Mouse (Mus musculus) embryonic facial prominence, embryonic 12.5 days (tissue): ENCODE measurements around the gene Myl6b. TPM values are rescaled to one million over a fixed set of nuclear protein-coding genes. Genes with fewer than 3 reads are reported as not detected.
A peak's percentile ranks its signal among the peaks of the same experiment; 100 is the strongest.
"Not testable (repeated sequence)": the region's sequence is repeated elsewhere in the genome, so short reads cannot be mapped to it uniquely, and the experiment has no call there.

Experiments
- ATAC-seq: fragments of 200-750 bp; cut with Nextera tagmentation; 2 replicates; pipeline ENCODE4 v1.8.0; 2017; ENCODE audit not compliant: insufficient number of reproducible peaks, insufficient read depth, low FRiP score, low TSS enrichment
- H3K27ac ChIP-seq: fragments of 300-500 bp; sonication (generic); 2 replicates; pipeline ENCODE4 v1.5.1; 2016; ENCODE audit warnings: mild to moderate bottlenecking
- H3K27me3 ChIP-seq: fragments of 300-500 bp; sonication (generic); 2 replicates; pipeline ENCODE4 v1.6.1; 2016; ENCODE audit warnings: mild to moderate bottlenecking, moderate library complexity
- H3K36me3 ChIP-seq: fragments of 300-500 bp; sonication (generic); 2 replicates; pipeline ENCODE4 v1.6.1; 2016; ENCODE audit warnings: mild to moderate bottlenecking
- H3K4me1 ChIP-seq: fragments of 300-500 bp; sonication (generic); 2 replicates; pipeline ENCODE4 v1.6.1; 2016
- H3K4me2 ChIP-seq: fragments of 300-500 bp; sonication (generic); replicated peaks from 2 replicates; pipeline ENCODE4 v1.6.1; 2016; ENCODE audit warnings: mild to moderate bottlenecking, moderate library complexity
- H3K4me3 ChIP-seq: fragments of 300-500 bp; sonication (generic); 2 replicates; pipeline ENCODE4 v1.5.1; 2016; ENCODE audit warnings: mild to moderate bottlenecking
- H3K9ac ChIP-seq: fragments of 300-500 bp; sonication (generic); 2 replicates; pipeline ENCODE4 v1.6.1; 2016; ENCODE audit warnings: mild to moderate bottlenecking, moderate library complexity
- H3K9me3 ChIP-seq: fragments of 300-500 bp; sonication (generic); 2 replicates; pipeline ENCODE4 v1.6.1; 2016; ENCODE audit warnings: mild to moderate bottlenecking, moderate library complexity
- WGBS: fragments of 180-500 bp; shearing (Covaris S2); methylation state at CpG from one replicate; pipeline ENCODE4 v1.1.7; 2016; 5-methylcytosine and 5-hydroxymethylcytosine counted together
- polyA plus RNA-seq: library from polyadenylated mRNA; unstranded; fragments of >200 nt; fragmentation: Nextera tagmentation; extraction: Ambion mirVana; gene quantifications from 2 replicates; pipeline ENCODE4 v1.2.1, GENCODE M21; 2016

The Myl6b gene
- polyA plus RNA-seq, 1 experiment from 2014 or later = 3.2 TPM

DNA sequence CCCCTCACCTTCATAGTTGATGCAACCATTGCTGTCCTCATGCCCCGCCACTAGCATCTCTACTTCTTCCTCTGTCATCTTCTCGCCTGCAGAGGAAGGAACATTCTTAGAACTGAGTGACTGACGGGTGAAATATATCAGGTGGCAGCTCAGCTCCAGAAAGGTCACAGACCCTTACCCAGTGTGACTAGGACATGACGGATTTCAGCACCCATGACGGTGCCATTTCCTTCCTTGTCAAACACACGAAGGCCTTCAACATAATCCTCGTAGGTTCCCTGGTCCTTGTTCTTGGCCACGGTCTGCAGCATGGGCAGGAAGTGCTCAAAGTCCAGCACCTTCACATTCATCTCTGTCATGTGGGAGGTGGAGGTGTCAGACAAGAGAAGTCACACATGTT, 6.4 kb downstream of the Myl6b start:
- H3K27ac ChIP-seq = peak overlapping the region; percentile 94; the same call in 1 of the 2 replicates
- H3K9me3 ChIP-seq, ATAC-seq, H3K27me3 ChIP-seq: not testable (repeated sequence)
- peaks cover 50% of the 10 kb centered on the region for H3K36me3 ChIP-seq
- peak overlapping the region; percentile 80 for H3K4me3 ChIP-seq
- peak overlapping the region; percentile 65 for H3K4me2 ChIP-seq
- 73% methylated on average over 8 of the region's 8 CpGs for WGBS
- H3K4me1 ChIP-seq = peaks cover 24% of the 10 kb centered on the region
- peak overlapping the region; percentile 84 for H3K9ac ChIP-seq

DNA sequence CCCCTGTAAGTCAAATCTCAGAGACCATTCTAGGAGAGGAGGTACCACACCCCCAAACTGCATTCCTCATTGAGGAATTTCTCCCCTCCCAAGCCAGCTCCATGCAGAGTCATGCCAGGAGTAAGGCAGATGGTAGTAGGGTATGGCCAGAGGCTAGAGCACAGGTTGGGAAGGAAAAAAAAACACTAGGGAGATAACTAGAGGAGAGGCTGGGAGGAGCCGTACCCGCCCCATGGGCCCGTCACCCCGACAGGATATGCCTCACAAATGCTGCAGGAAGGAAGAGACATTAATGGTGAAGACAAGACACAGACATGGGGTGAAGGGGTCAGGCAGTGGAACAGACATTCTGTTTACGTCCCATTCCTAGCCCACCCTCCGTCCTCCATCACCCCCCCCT, 7.0 kb downstream of the Myl6b start:
- H3K9me3 ChIP-seq = no peaks in the 10 kb centered on the region
- ATAC-seq = no peak
- H3K27me3 ChIP-seq = no peaks in the 10 kb centered on the region
- H3K4me1 ChIP-seq = peaks cover 24% of the 10 kb centered on the region
- peak overlapping the region; percentile 30; the same call in 1 of the 2 replicates for H3K27ac ChIP-seq
- H3K9ac ChIP-seq = peak overlapping the region; percentile 27; the same call in 1 of the 2 replicates
- peak overlapping the region; percentile 80 for H3K4me3 ChIP-seq
- H3K36me3 ChIP-seq = peaks cover 55% of the 10 kb centered on the region
- peak overlapping the region; percentile 65 for H3K4me2 ChIP-seq
- WGBS = 66% methylated on average over 6 of the region's 6 CpGs

DNA sequence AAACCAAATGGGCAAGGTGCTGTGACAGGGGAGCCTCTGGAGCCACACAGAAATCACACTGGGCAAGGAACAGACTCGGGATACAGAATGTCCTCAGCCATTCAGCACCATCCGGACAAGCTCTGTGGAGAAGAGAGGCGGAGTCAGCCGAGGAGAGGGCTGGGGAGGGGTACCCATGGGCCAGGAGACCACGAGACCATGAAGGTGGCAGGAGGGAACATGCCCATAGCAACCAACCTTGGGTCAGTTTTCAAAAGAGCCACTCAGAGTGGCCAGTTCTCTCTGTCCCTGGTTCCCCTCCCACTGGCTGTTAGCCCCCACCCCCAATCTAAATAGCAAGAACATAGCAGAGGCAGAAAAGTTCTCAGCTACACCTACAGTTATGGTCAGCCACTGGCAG, 7.6 kb downstream of the Myl6b start:
- Histone ChIP-seq H3K27me3 (no peaks in the 10 kb centered on the region), H3K36me3 (peaks cover 61% of the 10 kb centered on the region), H3K27ac (no peak overlapping the region), H3K9me3 (no peaks in the 10 kb centered on the region), H3K4me3 (peak overlapping the region; percentile 0; the same call in 1 of the 2 replicates), H3K4me2 (no peak overlapping the region), H3K4me1 (peaks cover 24% of the 10 kb centered on the region), H3K9ac (no peak overlapping the region)
- WGBS = 48% methylated on average over 5 of the region's 5 CpGs
- no peak for ATAC-seq

DNA sequence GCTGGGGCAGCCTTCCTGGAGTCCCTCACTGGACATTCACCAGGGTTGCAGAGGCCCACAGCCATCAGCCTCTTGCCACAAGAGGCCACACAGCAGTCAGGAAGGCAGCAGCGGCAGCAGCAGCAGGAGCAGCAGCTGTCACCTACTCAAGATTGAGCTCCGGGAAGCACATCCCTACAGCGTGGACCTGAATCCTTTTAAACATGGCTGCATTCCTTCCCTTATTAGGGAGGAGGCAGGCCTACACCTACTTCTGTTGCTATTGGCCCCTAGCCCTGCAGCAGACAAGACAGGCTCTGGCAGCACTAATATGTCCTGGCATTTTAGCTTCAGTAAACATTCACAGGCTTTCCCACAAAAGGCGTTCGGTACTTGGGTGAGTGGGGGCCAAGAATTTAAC, 8.3 kb downstream of the Myl6b start:
- Histone ChIP-seq H3K4me2 (no peak overlapping the region), H3K9ac (no peak overlapping the region), H3K9me3 (no peaks in the 10 kb centered on the region), H3K36me3 (peaks cover 67% of the 10 kb centered on the region), H3K4me1 (peaks cover 24% of the 10 kb centered on the region), H3K4me3 (no peak overlapping the region; the same call in 1 of the 2 replicates), H3K27me3 (no peaks in the 10 kb centered on the region), H3K27ac (peak overlapping the region; percentile 56; the same call in 1 of the 2 replicates)
- 69% methylated on average over 5 of the region's 5 CpGs for WGBS
- no peak for ATAC-seq

DNA sequence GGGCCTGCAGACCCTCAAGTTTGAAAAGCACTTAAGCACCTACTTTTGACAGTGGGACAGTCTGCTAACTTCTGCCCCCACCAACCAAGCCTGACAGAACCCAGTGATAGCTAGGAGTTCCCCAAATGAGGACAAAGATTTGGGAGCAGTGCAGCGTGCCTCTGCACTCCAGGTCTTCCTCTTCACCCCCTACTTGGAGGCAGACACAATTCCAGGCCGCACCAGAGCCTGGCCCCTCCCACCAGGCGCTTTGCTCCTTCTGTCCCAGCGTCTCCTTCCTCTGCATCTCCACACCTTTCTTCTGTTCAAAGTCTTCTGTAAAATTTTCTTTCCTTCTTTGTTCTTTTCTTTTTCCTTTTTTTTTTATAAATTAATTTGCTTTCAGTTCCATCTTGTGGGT, 8.7 kb downstream of the Myl6b start:
- Histone ChIP-seq H3K4me3 (no peak overlapping the region), H3K4me1 (peaks cover 20% of the 10 kb centered on the region), H3K36me3 (peaks cover 68% of the 10 kb centered on the region), H3K27ac (peak overlapping the region; percentile 56; the same call in 1 of the 2 replicates), H3K9me3 (no peaks in the 10 kb centered on the region), H3K9ac (no peak overlapping the region), H3K4me2 (no peak overlapping the region), H3K27me3 (no peaks in the 10 kb centered on the region)
- WGBS = 55% methylated on average over 4 of the region's 4 CpGs
- ATAC-seq = no peak

DNA sequence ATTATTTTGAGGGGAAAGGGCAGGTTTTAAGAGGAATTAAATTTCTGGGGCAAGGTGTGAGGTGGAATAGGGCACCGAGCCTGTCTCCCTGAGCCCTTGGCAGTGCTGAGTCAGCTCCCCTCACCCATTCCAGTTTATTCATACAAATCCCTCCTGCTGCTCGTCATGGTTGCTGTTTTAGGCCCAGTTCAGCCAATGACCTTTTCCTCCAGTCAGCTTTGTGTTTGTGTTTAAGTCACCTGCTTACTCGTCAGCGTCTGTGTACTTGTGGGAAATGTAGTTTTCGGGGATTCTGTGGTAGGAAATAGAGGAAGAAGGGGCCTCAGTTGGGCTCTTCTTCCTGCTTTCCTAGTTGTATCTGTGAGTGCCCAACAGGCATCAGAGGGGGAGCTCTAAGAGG, 9.1 kb downstream of the Myl6b start:
- H3K9ac ChIP-seq = no peak overlapping the region
- H3K27me3 ChIP-seq = no peaks in the 10 kb centered on the region
- 64% methylated on average over 5 of the region's 5 CpGs for WGBS
- peaks cover 17% of the 10 kb centered on the region for H3K4me1 ChIP-seq
- H3K36me3 ChIP-seq = peaks cover 71% of the 10 kb centered on the region
- peak overlapping the region; percentile 56; the same call in 1 of the 2 replicates for H3K27ac ChIP-seq
- no peak overlapping the region for H3K4me3 ChIP-seq
- H3K9me3 ChIP-seq = no peaks in the 10 kb centered on the region
- ATAC-seq = no peak
- H3K4me2 ChIP-seq = no peak overlapping the region

DNA sequence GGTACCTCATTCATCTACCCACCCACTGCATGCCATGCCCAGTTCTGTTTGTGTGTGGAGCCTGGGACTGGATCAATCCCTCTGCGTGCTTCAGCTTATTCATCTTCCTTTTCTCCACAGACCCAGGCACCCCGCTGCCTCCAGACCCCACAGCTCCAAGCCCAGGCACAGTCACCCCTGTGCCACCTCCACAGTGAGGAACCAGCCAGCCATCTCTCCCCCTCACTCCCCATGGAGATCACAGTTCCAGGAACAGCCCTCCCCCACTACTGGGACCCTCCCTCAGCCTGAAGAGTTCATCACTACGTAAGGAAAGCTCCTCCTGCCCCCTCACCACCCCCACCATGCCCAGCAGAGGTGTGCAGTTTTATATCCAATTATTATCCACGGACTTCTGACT, 9.7 kb downstream of the Myl6b start:
- Histone ChIP-seq H3K9me3 (no peaks in the 10 kb centered on the region), H3K27ac (no peak overlapping the region), H3K27me3 (no peaks in the 10 kb centered on the region), H3K9ac (no peak overlapping the region), H3K4me3 (no peak overlapping the region), H3K4me1 (peaks cover 17% of the 10 kb centered on the region), H3K36me3 (peaks cover 77% of the 10 kb centered on the region), H3K4me2 (no peak overlapping the region)
- no peak for ATAC-seq
- WGBS = 77% methylated on average over 4 of the region's 4 CpGs

DNA sequence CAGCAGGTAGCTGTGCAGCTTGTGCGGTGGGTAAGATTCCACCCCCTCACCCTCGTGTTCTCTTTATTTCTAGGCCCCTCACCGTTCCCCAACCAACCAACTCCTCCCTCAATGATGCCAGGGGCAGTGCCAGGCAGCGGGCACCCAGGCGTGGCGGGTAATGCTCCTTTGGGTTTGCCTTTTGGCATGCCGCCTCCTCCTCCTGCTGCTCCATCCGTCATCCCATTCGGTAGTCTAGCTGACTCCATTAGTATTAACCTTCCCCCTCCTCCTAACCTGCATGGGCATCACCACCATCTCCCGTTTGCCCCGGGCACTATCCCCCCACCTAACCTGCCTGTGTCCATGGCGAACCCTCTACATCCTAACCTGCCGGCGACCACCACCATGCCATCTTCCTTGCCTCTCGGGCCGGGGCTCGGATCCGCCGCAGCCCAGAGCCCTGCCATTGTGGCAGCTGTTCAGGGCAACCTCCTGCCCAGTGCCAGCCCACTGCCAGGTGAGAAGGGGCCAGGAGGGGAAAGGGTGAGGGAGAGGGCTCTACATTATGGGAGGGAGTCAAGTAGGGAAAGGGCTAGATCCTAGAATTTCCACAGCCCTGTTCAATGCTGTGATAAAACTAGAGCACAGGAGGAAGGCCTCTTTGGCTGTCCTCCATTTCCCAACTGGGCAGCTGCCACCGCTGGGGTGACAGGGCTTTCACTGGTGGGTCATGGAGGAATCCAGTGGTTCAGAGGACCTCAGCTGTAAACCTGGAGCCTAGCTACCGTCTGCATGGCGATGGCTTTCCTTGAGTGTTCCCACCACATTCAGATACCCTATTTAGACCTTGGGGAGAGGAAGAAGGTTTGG, 10.4 kb downstream of the Myl6b start:
- H3K27me3 ChIP-seq = no peaks in the 10 kb centered on the region
- 93% methylated on average over 22 of the region's 22 CpGs for WGBS
- H3K4me3 ChIP-seq = no peak overlapping the region
- no peak overlapping the region for H3K9ac ChIP-seq
- no peaks in the 10 kb centered on the region for H3K9me3 ChIP-seq
- no peak overlapping the region for H3K4me2 ChIP-seq
- peaks cover 84% of the 10 kb centered on the region for H3K36me3 ChIP-seq
- H3K4me1 ChIP-seq = peaks cover 17% of the 10 kb centered on the region
- no peak overlapping the region for H3K27ac ChIP-seq
- no peak for ATAC-seq

DNA sequence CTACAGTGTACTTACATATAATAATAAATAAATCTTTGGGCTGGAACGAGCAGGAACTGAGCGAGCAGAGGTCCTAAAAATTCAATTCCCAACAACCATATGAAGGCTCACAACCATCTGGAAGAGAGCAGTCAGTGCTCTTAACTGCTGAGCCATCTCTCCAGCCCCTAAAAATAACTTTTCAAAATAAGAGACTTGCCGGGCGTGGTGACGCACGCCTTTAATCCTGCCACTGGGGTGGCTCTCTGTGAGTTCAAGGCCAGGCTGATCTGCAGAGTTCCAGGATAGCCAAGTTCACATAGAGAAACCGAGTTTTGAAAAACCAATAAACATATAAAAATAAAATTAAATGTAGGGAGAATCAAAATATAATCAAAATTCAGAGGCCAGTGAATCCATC, 12.1 kb downstream of the Myl6b start:
- H3K4me1 ChIP-seq = peaks cover 7% of the 10 kb centered on the region
- no peaks in the 10 kb centered on the region for H3K27me3 ChIP-seq
- H3K4me3 ChIP-seq = no peak overlapping the region
- WGBS = 91% methylated on average over 7 of the region's 7 CpGs
- ATAC-seq = no peak
- H3K27ac ChIP-seq = no peak overlapping the region
- H3K9ac ChIP-seq = no peak overlapping the region
- peaks cover 95% of the 10 kb centered on the region for H3K36me3 ChIP-seq
- no peak overlapping the region for H3K4me2 ChIP-seq
- no peaks in the 10 kb centered on the region for H3K9me3 ChIP-seq

DNA sequence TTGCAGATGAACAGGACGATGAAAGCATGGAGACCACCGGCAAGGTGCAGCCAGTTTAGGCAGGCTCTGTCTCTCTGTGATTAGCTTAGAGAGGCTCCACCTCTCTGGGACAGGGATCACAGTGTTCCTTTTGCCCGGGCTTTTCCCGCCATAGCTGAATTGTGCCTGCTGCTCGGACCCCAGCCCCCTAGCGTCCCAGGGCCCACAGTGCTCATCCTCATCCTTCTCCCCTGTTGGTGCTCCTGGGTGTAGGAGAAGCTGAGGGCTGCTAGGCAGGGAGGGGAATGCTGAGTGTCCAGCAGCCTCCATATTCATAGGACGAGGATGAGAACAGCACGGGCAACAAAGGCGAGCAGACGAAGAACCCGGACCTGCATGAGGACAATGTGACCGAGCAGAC, 24.1 kb downstream of the Myl6b start:
- Histone ChIP-seq H3K27me3 (no peaks in the 10 kb centered on the region), H3K4me3 (no peak overlapping the region), H3K27ac (no peak overlapping the region), H3K9me3 (no peaks in the 10 kb centered on the region), H3K9ac (no peak overlapping the region), H3K4me2 (no peak overlapping the region), H3K36me3 (peaks cover 93% of the 10 kb centered on the region), H3K4me1 (no peaks in the 10 kb centered on the region)
- WGBS = 91% methylated on average over 12 of the region's 12 CpGs
- ATAC-seq = no peak

DNA sequence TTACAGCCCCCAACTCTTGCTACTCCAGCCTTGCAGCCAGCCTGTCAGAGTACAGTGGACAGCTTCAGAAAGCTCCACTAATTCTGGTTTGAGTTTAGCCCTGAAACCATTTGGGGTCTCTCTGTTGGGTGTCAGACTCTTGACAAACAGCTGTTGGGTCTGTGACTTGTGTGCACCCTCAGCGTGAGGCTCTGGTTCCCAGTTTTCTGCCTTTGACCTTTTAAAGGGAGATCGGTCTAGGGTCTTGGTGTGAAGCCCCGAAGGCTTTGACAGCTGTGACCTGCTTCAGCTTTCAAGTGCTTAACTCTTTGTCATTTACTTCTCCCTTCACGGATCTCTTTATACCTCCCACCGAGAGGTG, 38.2 kb downstream of the Myl6b start:
- Histone ChIP-seq H3K4me3 (peak overlapping the region; percentile 94), H3K4me1 (peaks cover 11% of the 10 kb centered on the region), H3K9me3 (no peaks in the 10 kb centered on the region), H3K27ac (peak overlapping the region; percentile 96; the same call in 1 of the 2 replicates), H3K4me2 (peak overlapping the region; percentile 85), H3K36me3 (peaks cover 33% of the 10 kb centered on the region), H3K27me3 (no peaks in the 10 kb centered on the region), H3K9ac (peak overlapping the region; percentile 98)
- WGBS = 0% methylated on average over 5 of the region's 5 CpGs
- no peak for ATAC-seq
